Mouse (Mus musculus) lung, postnatal 14 days (tissue): ENCODE data around the gene Snapc3.
"Not testable (repeated sequence)": the region's sequence is repeated elsewhere in the genome, so short reads cannot be mapped to it uniquely, and the experiment has no call there.

ENCODE experiments used
- DNase-seq: peaks from one replicate; pipeline ENCODE4 v3.0.0; 2021

Gene Snapc3

GRCm38 (mm10) chr4:83501037-83501430 lies 83.5 kb downstream of the Snapc3 start:
- DNase-seq = no peak

GRCm38 (mm10) chr4:83509600-83509999 lies 92.1 kb downstream of the Snapc3 start:
- DNase-seq = no peak

- DNase-seq = no peak
Measured at GRCm38 (mm10) chr4:83511083-83511482, 93.6 kb downstream of the Snapc3 start.

GRCm38 (mm10) chr4:83512217-83512616 lies 94.7 kb downstream of the Snapc3 start:
- DNase-seq = no peak

- DNase-seq = no peak
Measured at GRCm38 (mm10) chr4:83512644-83513043, 95.1 kb downstream of the Snapc3 start.

GRCm38 (mm10) chr4:83514183-83514582 lies 96.7 kb downstream of the Snapc3 start:
- DNase-seq = no peak

- DNase-seq = no peak
Measured at GRCm38 (mm10) chr4:83514976-83515669, 97.6 kb downstream of the Snapc3 start.

GRCm38 (mm10) chr4:83516144-83516543 lies 98.6 kb downstream of the Snapc3 start:
- DNase-seq = not testable (repeated sequence)
